Mouse (Mus musculus) CH12.LX (cell line): ENCODE results near the gene Jag2. TPM values are rescaled to one million over a fixed set of nuclear protein-coding genes. Genes with fewer than 3 reads are reported as not detected.

Experiments used
- DNase-seq: peaks from one replicate; pipeline ENCODE4 v3.0.0-alpha.2; 2013; ENCODE audit errors: extremely low read depth
- H3K27ac ChIP-seq: 2 replicates; pipeline ENCODE4 v1.5.1; 2012; ENCODE audit warnings: low read depth, mild to moderate bottlenecking, control low read depth, moderate library complexity; ENCODE audit not compliant: insufficient read depth
- H3K27me3 ChIP-seq: replicated peaks from 2 replicates; pipeline ENCODE3; 2012; ENCODE audit warnings: inconsistent platforms
- H3K36me3 ChIP-seq, 2 experiments: replicated peaks in 1 of 2; 2 replicates each; pipeline versions ENCODE3 to v1.6.1; 2012; ENCODE audit warnings: inconsistent platforms in 1 of 2, low read length in 1 of 2, mild to moderate bottlenecking in 1 of 2, mixed read lengths in 1 of 2, moderate library complexity in 1 of 2; ENCODE audit not compliant: control insufficient read depth in 1 of 2, insufficient read depth in 1 of 2
- H3K4me1 ChIP-seq, 2 experiments: 2 replicates each; pipeline ENCODE4 v1.6.1; 2012; ENCODE audit warnings: inconsistent platforms in 1 of 2, moderate library complexity in 1 of 2; ENCODE audit not compliant: insufficient read depth in 2 of 2, control insufficient read depth in 1 of 2
- H3K4me2 ChIP-seq: 2 replicates; pipeline ENCODE4 v1.6.1; 2012; ENCODE audit warnings: low read depth, mild to moderate bottlenecking, control low read depth; ENCODE audit not compliant: poor library complexity, insufficient read depth, severe bottlenecking
- H3K4me3 ChIP-seq, 3 experiments: fragments of 150-350 bp in 1 of 3; sonication (generic) in 1 of 3; replicated peaks in 1 of 3; 2 replicates each; pipeline versions ENCODE3 to v1.5.1; 2011 to 2012; ENCODE audit warnings: low read depth in 2 of 3, low read length in 2 of 3, mild to moderate bottlenecking in 2 of 3, moderate library complexity in 2 of 3, control low read depth in 1 of 3, improper control_type of control experiment in 1 of 3, inconsistent platforms in 1 of 3, mixed read lengths in 1 of 3; ENCODE audit not compliant: poor library complexity in 1 of 3
- H3K79me2 ChIP-seq: replicated peaks from 2 replicates; pipeline ENCODE4 v1.6.1; 2012; ENCODE audit warnings: mild to moderate bottlenecking, moderate library complexity; ENCODE audit not compliant: control insufficient read depth, poor library complexity, insufficient read depth, severe bottlenecking; ENCODE audit errors: extremely low read depth
- H3K9ac ChIP-seq: 2 replicates; pipeline ENCODE4 v1.6.1; 2012; ENCODE audit warnings: low read depth, mild to moderate bottlenecking, control low read depth, moderate library complexity; ENCODE audit not compliant: insufficient read depth
- H3K9me3 ChIP-seq: replicated peaks from 2 replicates; pipeline ENCODE3; 2012; ENCODE audit warnings: low read length, inconsistent platforms, mixed read lengths
- BHLHE40 ChIP-seq: IDR thresholded peaks from 2 replicates; pipeline ENCODE4 v1.6.1; 2011; ENCODE audit warnings: mild to moderate bottlenecking, low read depth, low read length, improper control_type of control experiment
- CHD1 ChIP-seq: IDR thresholded peaks from 2 replicates; pipeline ENCODE4 v1.6.1; 2012; ENCODE audit warnings: low read depth, low read length, improper control_type of control experiment, inconsistent platforms
- CHD2 ChIP-seq: IDR thresholded peaks from 2 replicates; pipeline ENCODE4 v1.6.1; 2011; ENCODE audit warnings: low read length, improper control_type of control experiment
- CTCF ChIP-seq, 2 experiments: IDR thresholded peaks in 1 of 2; conservative IDR thresholded peaks in 1 of 2; 2 replicates each; pipeline ENCODE4 v1.5.1; 2011 to 2012; ENCODE audit warnings: low read depth in 2 of 2, low read length in 2 of 2, improper control_type of control experiment in 1 of 2, inconsistent platforms in 1 of 2, mild to moderate bottlenecking in 1 of 2, moderate library complexity in 1 of 2
- E2F4 ChIP-seq: IDR thresholded peaks from 2 replicates; pipeline ENCODE4 v1.6.1; 2011; ENCODE audit warnings: low read depth, low read length, improper control_type of control experiment; ENCODE audit not compliant: insufficient replicate concordance
- ELF1 ChIP-seq: IDR thresholded peaks from 2 replicates; pipeline ENCODE4 v1.6.1; 2014; ENCODE audit warnings: low read depth, mild to moderate bottlenecking, inconsistent platforms, low read length, improper control_type of control experiment
- EP300 ChIP-seq: IDR thresholded peaks from 2 replicates; pipeline ENCODE4 v1.6.1; 2011; ENCODE audit warnings: low read length, improper control_type of control experiment
- ETS1 ChIP-seq: conservative IDR thresholded peaks from 2 replicates; pipeline ENCODE4 v1.6.1; 2012; ENCODE audit warnings: low read depth, mild to moderate bottlenecking, inconsistent platforms, low read length, improper control_type of control experiment, moderate library complexity
- GABPA ChIP-seq: IDR thresholded peaks from 2 replicates; pipeline ENCODE4 v1.6.1; 2012; ENCODE audit warnings: low read depth, low read length, improper control_type of control experiment, inconsistent platforms; ENCODE audit not compliant: insufficient replicate concordance
- HCFC1 ChIP-seq: IDR thresholded peaks from 2 replicates; pipeline ENCODE4 v1.6.1; 2012; ENCODE audit warnings: low read depth, mild to moderate bottlenecking, inconsistent platforms, low read length, improper control_type of control experiment
- IRF4 ChIP-seq: IDR thresholded peaks from 2 replicates; pipeline ENCODE4 v1.6.1; 2014; ENCODE audit warnings: low read depth, mild to moderate bottlenecking, inconsistent platforms, low read length, improper control_type of control experiment
- JUN ChIP-seq: IDR thresholded peaks from 2 replicates; pipeline ENCODE4 v1.6.1; 2011; ENCODE audit warnings: low read depth, mild to moderate bottlenecking, low read length, improper control_type of control experiment, moderate library complexity; ENCODE audit not compliant: insufficient read depth
- JUND ChIP-seq: conservative IDR thresholded peaks from 2 replicates; pipeline ENCODE4 v1.6.1; 2011; ENCODE audit warnings: low read depth, low read length, improper control_type of control experiment
- KAT2A ChIP-seq: IDR thresholded peaks from 2 replicates; pipeline ENCODE4 v1.6.1; 2012; ENCODE audit warnings: low read length, improper control_type of control experiment, inconsistent platforms; ENCODE audit not compliant: insufficient replicate concordance
- MAFK ChIP-seq: IDR thresholded peaks from 2 replicates; pipeline ENCODE4 v1.6.1; 2011; ENCODE audit warnings: low read length, improper control_type of control experiment; ENCODE audit not compliant: insufficient replicate concordance
- MAX ChIP-seq: IDR thresholded peaks from 2 replicates; pipeline ENCODE4 v1.6.1; 2011; ENCODE audit warnings: low read length, improper control_type of control experiment
- MAZ ChIP-seq: IDR thresholded peaks from 2 replicates; pipeline ENCODE4 v1.6.1; 2012; ENCODE audit warnings: low read depth, mild to moderate bottlenecking, inconsistent platforms, low read length, improper control_type of control experiment, moderate library complexity
- MEF2A ChIP-seq: IDR thresholded peaks from 2 replicates; pipeline ENCODE4 v1.6.1; 2014; ENCODE audit warnings: low read depth, mild to moderate bottlenecking, inconsistent platforms, low read length, improper control_type of control experiment, borderline replicate concordance
- MXI1 ChIP-seq: IDR thresholded peaks from 2 replicates; pipeline ENCODE4 v1.6.1; 2011; ENCODE audit warnings: mild to moderate bottlenecking, low read depth, low read length, improper control_type of control experiment
- MYC ChIP-seq: IDR thresholded peaks from 2 replicates; pipeline ENCODE4 v1.6.1; 2011; ENCODE audit warnings: low read depth, mild to moderate bottlenecking, improper control_type of control experiment, low read length
- NELFE ChIP-seq: IDR thresholded peaks from 2 replicates; pipeline ENCODE4 v1.6.1; 2011; ENCODE audit warnings: low read depth, low read length, improper control_type of control experiment
- NRF1 ChIP-seq: IDR thresholded peaks from 2 replicates; pipeline ENCODE4 v1.6.1; 2014; ENCODE audit warnings: low read depth, mild to moderate bottlenecking, inconsistent platforms, low read length, improper control_type of control experiment, moderate library complexity
- PAX5 ChIP-seq: IDR thresholded peaks from 2 replicates; pipeline ENCODE4 v1.6.1; 2012; ENCODE audit warnings: low read length, inconsistent platforms, mixed read lengths
- POLR2A ChIP-seq: IDR thresholded peaks from 2 replicates; pipeline ENCODE4 v1.6.1; 2011; ENCODE audit warnings: low read depth, mild to moderate bottlenecking, improper control_type of control experiment, low read length
- POLR2AphosphoS2 ChIP-seq: IDR thresholded peaks from 2 replicates; pipeline ENCODE4 v1.6.1; 2011; ENCODE audit warnings: low read depth, low read length, improper control_type of control experiment
- RAD21 ChIP-seq: IDR thresholded peaks from 2 replicates; pipeline ENCODE4 v1.6.1; 2011; ENCODE audit warnings: low read depth, mild to moderate bottlenecking, low read length, improper control_type of control experiment, moderate library complexity
- RCOR1 ChIP-seq: conservative IDR thresholded peaks from 2 replicates; pipeline ENCODE4 v1.6.1; 2012; ENCODE audit warnings: low read depth, mild to moderate bottlenecking, inconsistent platforms, low read length, improper control_type of control experiment
- SIN3A ChIP-seq: IDR thresholded peaks from 2 replicates; pipeline ENCODE4 v1.6.1; 2012; ENCODE audit warnings: low read length, improper control_type of control experiment, inconsistent platforms
- SMC3 ChIP-seq: IDR thresholded peaks from 2 replicates; pipeline ENCODE4 v1.6.1; 2011; ENCODE audit warnings: low read depth, low read length, improper control_type of control experiment
- TBP ChIP-seq: conservative IDR thresholded peaks from 2 replicates; pipeline ENCODE4 v1.6.1; 2011; ENCODE audit warnings: low read depth, low read length, improper control_type of control experiment
- TCF12 ChIP-seq: IDR thresholded peaks from 2 replicates; pipeline ENCODE4 v1.6.1; 2014; ENCODE audit warnings: low read depth, mild to moderate bottlenecking, inconsistent platforms, low read length, improper control_type of control experiment
- UBTF ChIP-seq: IDR thresholded peaks from 2 replicates; pipeline ENCODE4 v1.6.1; 2012; ENCODE audit warnings: low read depth, mild to moderate bottlenecking, inconsistent platforms, low read length, improper control_type of control experiment, moderate library complexity
- USF1 ChIP-seq: IDR thresholded peaks from 2 replicates; pipeline ENCODE4 v1.6.1; 2014; ENCODE audit warnings: low read depth, mild to moderate bottlenecking, inconsistent platforms, low read length, improper control_type of control experiment
- USF2 ChIP-seq: conservative IDR thresholded peaks from 2 replicates; pipeline ENCODE4 v1.6.1; 2011; ENCODE audit warnings: low read depth, low read length, improper control_type of control experiment
- ZC3H11A ChIP-seq: IDR thresholded peaks from 2 replicates; pipeline ENCODE4 v1.6.1; 2012; ENCODE audit warnings: low read depth, mild to moderate bottlenecking, inconsistent platforms, low read length, improper control_type of control experiment
- ZKSCAN1 ChIP-seq: IDR thresholded peaks from 2 replicates; pipeline ENCODE4 v1.6.1; 2012; ENCODE audit warnings: low read depth, inconsistent platforms, low read length, improper control_type of control experiment, borderline replicate concordance
- ZMIZ1 ChIP-seq: IDR thresholded peaks from 2 replicates; pipeline ENCODE4 v1.6.1; 2012; ENCODE audit warnings: low read depth, mild to moderate bottlenecking, inconsistent platforms, low read length, improper control_type of control experiment
- ZNF384 ChIP-seq: IDR thresholded peaks from 2 replicates; pipeline ENCODE4 v1.6.1; 2012; ENCODE audit warnings: low read depth, low read length, improper control_type of control experiment, inconsistent platforms
- dilution Hi-C: fragments of 300-500 bp; cut with MboI; formaldehyde crosslinking; loops from 2 replicates; pipeline ENCODE4 v1.14.3; 2020; ENCODE audit warnings: low sequenced_read_pairs; ENCODE audit not compliant: extremely low pct_unique_long_range_greater_than_20kb, extremely low pct_ligation_motif_present
- in situ Hi-C: fragments of 300-500 bp; cut with MboI; formaldehyde crosslinking; loops from 3 replicates; pipeline ENCODE4 v1.14.3; 2019; ENCODE audit warnings: low sequenced_read_pairs, low pct_ligation_motif_present, low pct_unique_long_range_greater_than_20kb, mixed read lengths
- polyA plus RNA-seq: library from polyadenylated mRNA; unstranded; fragments of >175 nt; gene quantifications from 2 replicates; pipeline ENCODE4 v1.2.1, GENCODE M21; 2012; ENCODE audit warnings: low read depth; ENCODE audit not compliant: insufficient read length
- total RNA-seq, 2 experiments: library from RNA; depleted of rRNA; stranded (reverse); fragments of 300-350 nt in 1 of 2; fragments of >200 nt in 1 of 2; gene quantifications; 2 replicates each; pipeline ENCODE4 v1.2.3; 2012 to 2014

The Jag2 gene
- total and polyA plus RNA-seq, 3 experiments = 0.34 to 7.6 (median 0.59) TPM

GRCm38 (mm10) chr12:112867106-112867674, 62.4 kb downstream of the Jag2 start:
- Histone ChIP-seq H3K9ac (peak overlapping the region; percentile 51), H3K4me2 (peak overlapping the region; percentile 73), H3K4me3 (peak overlapping the region in 2 of 3 experiments; percentile 52 to 60), H3K27ac (peak overlapping the region; percentile 100), H3K4me1 (peaks cover 53 to 80% of the 10 kb centered on the region in 2 experiments), H3K36me3 (peaks cover 3 to 23% of the 10 kb centered on the region in 2 experiments), H3K79me2 (no peaks in the 10 kb centered on the region), H3K9me3 (no peaks in the 10 kb centered on the region), H3K27me3 (no peaks in the 10 kb centered on the region)
- TF ChIP-seq BHLHE40 (peak; percentile 90), JUN (no peak), JUND (no peak; the same call in 1 of the 2 replicates), GABPA (no peak), MAFK (no peak), ZNF384 (no peak), ETS1 (peak; percentile 80), NRF1 (peak; percentile 23; the same call in 1 of the 2 replicates), ELF1 (0 out of 2 replicates have a peak, but pooled peaks have one; percentile 10), MAZ (peak; percentile 52; the same call in 1 of the 2 replicates), POLR2A (no peak), ZMIZ1 (peak; percentile 73), KAT2A (0 out of 2 replicates have a peak, but pooled peaks have one; percentile 21), CHD2 (no peak), USF1 (no peak), SMC3 (no peak), RAD21 (no peak), TCF12 (peak; percentile 86), NELFE (0 out of 2 replicates have a peak, but pooled peaks have one; percentile 12), ZKSCAN1 (no peak), SIN3A (peak; percentile 59; the same call in 1 of the 2 replicates), USF2 (no peak), TBP (peak; percentile 40; the same call in 1 of the 2 replicates), PAX5 (no peak), MYC (0 out of 2 replicates have a peak, but pooled peaks have one; percentile 38), MEF2A (no peak; the same call in none of the 2 replicates), MXI1 (peak; percentile 35; the same call in 1 of the 2 replicates), E2F4 (no peak), MAX (no peak; the same call in 1 of the 2 replicates), ZC3H11A (no peak), IRF4 (peak; percentile 88), EP300 (peak; percentile 92), POLR2AphosphoS2 (no peak), RCOR1 (peak; percentile 74; the same call in 1 of the 2 replicates), CTCF (conservative IDR thresholded peaks at IDR 0.05 in 1 of 2, IDR thresholded peaks at IDR 0.05 in 1 of 2; ENCODE audit: low read depth in 2 of 2, low read length in 2 of 2) (no peak), UBTF (0 out of 2 replicates have a peak, but pooled peaks have one; percentile 80), CHD1 (no peak), HCFC1 (no peak)
- peak; percentile 94 for DNase-seq
- in situ Hi-C loops (no loop called here), dilution Hi-C loops (no loop called here)
